Comparison of ENCODE assay signal across 8 mouse cellular contexts in genomic region chr2:32419359-32419758, GRCm38 (mm10). TPM values are rescaled to one million over a fixed set of nuclear protein-coding genes. Genes with fewer than 3 reads are reported as not detected.
A peak's percentile ranks its signal among the peaks of the same experiment; 100 is the strongest.
DNase-seq lines count a peak whose midpoint lies in the region; ATAC-seq and TF ChIP-seq lines count a peak whose summit lies in the region.

No protein-coding gene starts in this region.

- no peak overlapping the region for H3K9ac ChIP-seq in forebrain, postnatal 0 days
- H3K9ac ChIP-seq in hindbrain, embryonic 11.5 days (ENCODE audit: low read depth, low read length): no peak overlapping the region

- 88% methylated on average over 3 of the region's 3 CpGs for WGBS in forebrain, postnatal 0 days
- 90% methylated on average over 3 of the region's 3 CpGs for WGBS in hindbrain, embryonic 11.5 days

- H3K9me3 ChIP-seq in forebrain, postnatal 0 days (ENCODE audit: low read length): no peaks in the 10 kb centered on the region
- no peaks in the 10 kb centered on the region for H3K9me3 ChIP-seq in hindbrain, embryonic 11.5 days (ENCODE audit: control insufficient read depth, low read length)

- peak; percentile 55 for DNase-seq in urinary bladder, postnatal 14 days (ENCODE audit: low spot score)
- DNase-seq in urinary bladder, postnatal 25 days (ENCODE audit: low spot score): no peak
- DNase-seq in gastrocnemius, postnatal 25 days: peak; percentile 90
- peak; percentile 91 to 93 for DNase-seq in kidney, postnatal 36 days
- no peak for DNase-seq in forebrain, postnatal 0 days
- no peak for DNase-seq in hindbrain, embryonic 11.5 days (ENCODE audit: low spot score)
- DNase-seq in layer of hippocampus, adult 9-11 months: no peak
- no peak for DNase-seq in right cerebral cortex, adult 18-20 months

- no peak for TF ChIP-seq CTCF in forebrain, postnatal 0 days (IDR thresholded peaks at IDR 0.05; ENCODE audit: low read depth)

- H3K4me3 ChIP-seq in forebrain, postnatal 0 days (ENCODE audit: low read depth, low read length): no peak overlapping the region
- H3K4me3 ChIP-seq in hindbrain, embryonic 11.5 days (ENCODE audit: low read depth, low read length): no peak overlapping the region

- no peaks in the 10 kb centered on the region for H3K27me3 ChIP-seq in forebrain, postnatal 0 days (ENCODE audit: insufficient read depth, low read length)
- H3K27me3 ChIP-seq in hindbrain, embryonic 11.5 days (ENCODE audit: control insufficient read depth, insufficient read depth, low read length): no peaks in the 10 kb centered on the region

- H3K4me1 ChIP-seq in forebrain, postnatal 0 days (ENCODE audit: insufficient read depth): peaks cover 12% of the 10 kb centered on the region; the same call in 1 of the 2 replicates
- peaks cover 7% of the 10 kb centered on the region for H3K4me1 ChIP-seq in hindbrain, embryonic 11.5 days (replicated peaks; ENCODE audit: control insufficient read depth, insufficient read depth, low read length)

- ATAC-seq in forebrain, postnatal 0 days: no peak
- ATAC-seq in hindbrain, embryonic 11.5 days (ENCODE audit: low FRiP score): no peak

- H3K36me3 ChIP-seq in forebrain, postnatal 0 days (ENCODE audit: insufficient read depth): peaks cover 69% of the 10 kb centered on the region
- H3K36me3 ChIP-seq in hindbrain, embryonic 11.5 days (ENCODE audit: control insufficient read depth, insufficient read depth, low read length): peaks cover 12% of the 10 kb centered on the region

- H3K27ac ChIP-seq in forebrain, postnatal 0 days (ENCODE audit: low read depth, low read length): no peak overlapping the region
- H3K27ac ChIP-seq in hindbrain, embryonic 11.5 days (ENCODE audit: low read depth, low read length): no peak overlapping the region

- no peak overlapping the region for H3K4me2 ChIP-seq in forebrain, postnatal 0 days (ENCODE audit: low read depth)
- H3K4me2 ChIP-seq in hindbrain, embryonic 11.5 days (replicated peaks; ENCODE audit: low read depth, low read length): no peak overlapping the region

RNA-seq across cellular contexts. Expression of gene Ptges2, which starts 23.7 kb away (rescaled TPM):
- 10 to 100 TPM; 42.2 to 49.3 TPM for total RNA-seq in gastrocnemius, postnatal 25 days (2021)
- 32.1 and 37.5 TPM in 2 replicates for total RNA-seq in forebrain, postnatal 0 days (2014; rRNA removed)
- polyA plus RNA-seq in forebrain, postnatal 0 days (2015; fragmentation: Nextera tagmentation; extraction: Ambion mirVana): 54.9 and 58.6 TPM in 2 replicates
- 30.2 and 30.8 TPM in 2 replicates for polyA plus RNA-seq in hindbrain, embryonic 11.5 days (2014; fragmentation: Nextera tagmentation; extraction: Ambion mirVana)

RNA-seq across cellular contexts. Expression of gene Naif1, which starts 30.9 kb away (rescaled TPM):
- 1 to 10 TPM; 1.6 to 2.0 TPM for total RNA-seq in gastrocnemius, postnatal 25 days (2021)
- total RNA-seq in forebrain, postnatal 0 days (2014; rRNA removed): 3.8 and 4.5 TPM in 2 replicates
- polyA plus RNA-seq in forebrain, postnatal 0 days (2015; fragmentation: Nextera tagmentation; extraction: Ambion mirVana): 2.4 and 3.9 TPM in 2 replicates
- polyA plus RNA-seq in hindbrain, embryonic 11.5 days (2014; fragmentation: Nextera tagmentation; extraction: Ambion mirVana): 5.2 and 6.0 TPM in 2 replicates

RNA-seq across cellular contexts. Expression of gene Lcn2, which starts 31.3 kb away (rescaled TPM):
- total RNA-seq in gastrocnemius, postnatal 25 days (2021): 1 to 10 TPM; 1.4 to 2.1 TPM
- 0.54 and 1.2 TPM in 2 replicates for total RNA-seq in forebrain, postnatal 0 days (2014; rRNA removed)
- 0.63 and 1.0 TPM in 2 replicates for polyA plus RNA-seq in forebrain, postnatal 0 days (2015; fragmentation: Nextera tagmentation; extraction: Ambion mirVana)
- polyA plus RNA-seq in hindbrain, embryonic 11.5 days (2014; fragmentation: Nextera tagmentation; extraction: Ambion mirVana): 0.19 TPM in 1 of 2 replicates, not detected in the other

RNA-seq across cellular contexts. Expression of gene Slc25a25, which starts 31.9 kb away (rescaled TPM):
- 10 to 100 TPM; 19.2 to 68.3 TPM for total RNA-seq in gastrocnemius, postnatal 25 days (2021)
- 55.4 and 62.5 TPM in 2 replicates for total RNA-seq in forebrain, postnatal 0 days (2014; rRNA removed)
- polyA plus RNA-seq in forebrain, postnatal 0 days (2015; fragmentation: Nextera tagmentation; extraction: Ambion mirVana): 38.3 and 40.9 TPM in 2 replicates
- polyA plus RNA-seq in hindbrain, embryonic 11.5 days (2014; fragmentation: Nextera tagmentation; extraction: Ambion mirVana): 19.5 and 28.4 TPM in 2 replicates

RNA-seq across cellular contexts. Expression of gene 1110008P14Rik, which starts 37.6 kb away (rescaled TPM):
- total RNA-seq in gastrocnemius, postnatal 25 days (2021): 10 to 100 TPM; 35.2 to 39.7 TPM
- 197 and 210 TPM in 2 replicates for total RNA-seq in forebrain, postnatal 0 days (2014; rRNA removed)
- 160 and 186 TPM in 2 replicates for polyA plus RNA-seq in forebrain, postnatal 0 days (2015; fragmentation: Nextera tagmentation; extraction: Ambion mirVana)
- 62.1 and 62.7 TPM in 2 replicates for polyA plus RNA-seq in hindbrain, embryonic 11.5 days (2014; fragmentation: Nextera tagmentation; extraction: Ambion mirVana)

Comparison
In these comparisons a context has a peak if more than half of its experiments do, and no peak if none do; other contexts are left out.
1. DNase-seq: peak in urinary bladder, postnatal 14 days (single experiment), gastrocnemius, postnatal 25 days (single experiment) and kidney, postnatal 36 days (2 of 2); none in urinary bladder, postnatal 25 days (single experiment), forebrain, postnatal 0 days (single experiment), hindbrain, embryonic 11.5 days (single experiment), layer of hippocampus, adult 9-11 months (single experiment) and right cerebral cortex, adult 18-20 months (single experiment).